Mouse (Mus musculus) central nervous system, embryonic 18 days (tissue): ENCODE measurements around the gene Unc50. TPM values are rescaled to one million over a fixed set of nuclear protein-coding genes. Genes with fewer than 3 reads are reported as not detected.

Source experiments
- polyA plus RNA-seq: library from polyadenylated mRNA; depleted of rRNA; stranded (reverse); fragments of >200 nt; gene quantifications from 2 replicates; pipeline ENCODE4 v1.2.3, GENCODE M21; 2012; rRNA removed

The Unc50 gene
- 93.4 and 107 TPM in 2 replicates for polyA plus RNA-seq

GRCm38 (mm10) chr1:37429366-37430296 lies at the start of gene Unc50, which contains the start of gene Coa5:
TSS of gene Unc50 (plus strand) at chr1:37430139.
TSS of gene Coa5 (minus strand) at chr1:37430103.

Other genes starting within 250 kb of the Unc50 start
- gene Cnga3, start 215.7 kb upstream of the Unc50 start, polyA plus RNA-seq: 0.21 and 0.29 TPM in 2 replicates
- gene Inpp4a, start 130.3 kb upstream of the Unc50 start, polyA plus RNA-seq: 49.7 and 52.6 TPM in 2 replicates
- 46.7 and 47.1 TPM in 2 replicates for gene Coa5, start within 50 bp of the Unc50 start, polyA plus RNA-seq
- 13.2 and 13.6 TPM in 2 replicates for gene Mgat4a, start 110.9 kb downstream of the Unc50 start, polyA plus RNA-seq